Mouse (Mus musculus) forebrain, embryonic 16.5 days (tissue): ENCODE measurements around the gene Pip5k1a. TPM values are rescaled to one million over a fixed set of nuclear protein-coding genes. Genes with fewer than 3 reads are reported as not detected.
A peak's percentile ranks its signal among the peaks of the same experiment; 100 is the strongest.
"Not testable (repeated sequence)": the region's sequence is repeated elsewhere in the genome, so short reads cannot be mapped to it uniquely, and the experiment has no call there.

ENCODE experiments used
- ATAC-seq: fragments of 200-750 bp; cut with Nextera tagmentation; 2 replicates; pipeline ENCODE4 v1.8.0; 2017; ENCODE audit warnings: mild to moderate bottlenecking, moderate library complexity
- H3K27ac ChIP-seq: fragments of 300-500 bp; sonication (generic); 2 replicates; pipeline ENCODE4 v1.5.1; 2014; ENCODE audit warnings: low read length, control low read depth
- H3K27me3 ChIP-seq: fragments of 300-500 bp; sonication (generic); replicated peaks from 2 replicates; pipeline ENCODE4 v1.6.1; 2014; ENCODE audit warnings: low read length; ENCODE audit not compliant: control insufficient read depth, insufficient read depth
- H3K36me3 ChIP-seq: fragments of 300-500 bp; sonication (generic); 2 replicates; pipeline ENCODE4 v1.6.1; 2014; ENCODE audit not compliant: control insufficient read depth, insufficient read depth
- H3K4me1 ChIP-seq: fragments of 300-500 bp; sonication (generic); replicated peaks from 2 replicates; pipeline ENCODE4 v1.6.1; 2014; ENCODE audit warnings: low read length; ENCODE audit not compliant: control insufficient read depth, insufficient read depth
- H3K4me2 ChIP-seq: fragments of 300-500 bp; sonication (generic); 2 replicates; pipeline ENCODE4 v1.6.1; 2014; ENCODE audit warnings: mild to moderate bottlenecking, low read length, control low read depth
- H3K4me3 ChIP-seq: fragments of 300-500 bp; sonication (generic); replicated peaks from 2 replicates; pipeline ENCODE4 v1.5.1; 2014; ENCODE audit warnings: mild to moderate bottlenecking, low read length, control low read depth
- H3K9ac ChIP-seq: fragments of 300-500 bp; sonication (generic); replicated peaks from 2 replicates; pipeline ENCODE4 v1.6.1; 2014; ENCODE audit warnings: low read depth, low read length, control low read depth
- H3K9me3 ChIP-seq: fragments of 300-500 bp; sonication (generic); 2 replicates; pipeline ENCODE4 v1.6.1; 2016; ENCODE audit warnings: low read length; ENCODE audit not compliant: control insufficient read depth
- WGBS: fragments of 180-500 bp; shearing (Covaris S2); extraction: QIAGEN DNeasy Blood & Tissue Kit; methylation state at CpG from one replicate; pipeline ENCODE4 v1.1.7; 2014; 5-methylcytosine and 5-hydroxymethylcytosine counted together
- polyA plus RNA-seq: library from polyadenylated mRNA; unstranded; fragments of >200 nt; fragmentation: Nextera tagmentation; extraction: Ambion mirVana; gene quantifications from 2 replicates; pipeline ENCODE4 v1.2.1, GENCODE M21; 2015

Pip5k1a gene
- polyA plus RNA-seq, 1 experiment from 2014 or later = 21.7 TPM

- no peak for ATAC-seq
- H3K4me2 ChIP-seq = no peak overlapping the region
- H3K4me3 ChIP-seq = no peak overlapping the region
- 99% methylated on average over 3 of the region's 3 CpGs for WGBS
- H3K9me3 ChIP-seq = no peaks in the 10 kb centered on the region
- peaks cover 19% of the 10 kb centered on the region for H3K4me1 ChIP-seq
- H3K27me3 ChIP-seq = no peaks in the 10 kb centered on the region
- H3K27ac ChIP-seq = no peak overlapping the region
- H3K36me3 ChIP-seq = peaks cover 9% of the 10 kb centered on the region
- no peak overlapping the region for H3K9ac ChIP-seq
Measured at GRCm38 (mm10) chr3:95136336-95136735, 29.6 kb upstream of the Pip5k1a start.

GRCm38 (mm10) chr3:95135433-95136052 lies 28.8 kb upstream of the Pip5k1a start:
- H3K4me2 ChIP-seq = peak overlapping the region; percentile 62
- H3K9ac ChIP-seq = no peak overlapping the region
- no peak overlapping the region for H3K27ac ChIP-seq
- ATAC-seq = no peak
- 91% methylated on average over 7 of the region's 7 CpGs for WGBS
- no peaks in the 10 kb centered on the region for H3K27me3 ChIP-seq
- peaks cover 19% of the 10 kb centered on the region for H3K4me1 ChIP-seq
- H3K36me3 ChIP-seq = peaks cover 8% of the 10 kb centered on the region
- no peaks in the 10 kb centered on the region for H3K9me3 ChIP-seq
- no peak overlapping the region for H3K4me3 ChIP-seq

- Histone ChIP-seq H3K4me1 (peaks cover 19% of the 10 kb centered on the region), H3K27me3 (no peaks in the 10 kb centered on the region), H3K9me3 (no peaks in the 10 kb centered on the region), H3K4me2 (peak overlapping the region; percentile 62), H3K9ac (peak overlapping the region; percentile 39; the same call in 1 of the 2 replicates), H3K36me3 (0 out of 2 replicates have a peak, but pooled peaks cover 4% of the 10 kb centered on the region), H3K27ac (no peak overlapping the region), H3K4me3 (peak overlapping the region; percentile 37)
- no peak for ATAC-seq
- WGBS = 28% methylated on average over 6 of the region's 6 CpGs
Measured at GRCm38 (mm10) chr3:95135023-95135422, 28.3 kb upstream of the Pip5k1a start.

- H3K27ac ChIP-seq, H3K4me2 ChIP-seq, H3K9ac ChIP-seq, H3K36me3 ChIP-seq, H3K27me3 ChIP-seq, H3K9me3 ChIP-seq: not testable (repeated sequence)
- peak overlapping the region; percentile 79 for H3K4me3 ChIP-seq
- peaks cover 19% of the 10 kb centered on the region for H3K4me1 ChIP-seq
- WGBS = no CpG with 5 or more reads among the region's 12 CpGs
- ATAC-seq = peak; percentile 68
Measured at GRCm38 (mm10) chr3:95134133-95134532, 27.4 kb upstream of the Pip5k1a start.

- H3K4me3 ChIP-seq = peak within 1 kb of the TSS; percentile 79
- peak within 1 kb of the TSS; percentile 97 for H3K4me2 ChIP-seq
- H3K9ac ChIP-seq = peak within 1 kb of the TSS; percentile 70
- H3K27me3 ChIP-seq = no peaks in the 10 kb centered on the region
- peak within 1 kb of the TSS; percentile 79 for H3K27ac ChIP-seq
- H3K4me1 ChIP-seq = peaks cover 19% of the 10 kb centered on the region
- H3K9me3 ChIP-seq = no peaks in the 10 kb centered on the region
- under 1% methylated on average over 20 of the region's 20 CpGs for WGBS
- ATAC-seq = peak; percentile 98
- H3K36me3 ChIP-seq = no peaks in the 10 kb centered on the region
Measured at GRCm38 (mm10) chr3:95133680-95134101, 27.0 kb upstream of the Pip5k1a start, which contains the start of the genes Scnm1 and Lysmd1. TSS of gene Scnm1 (minus strand) at chr3:95134011. TSS of gene Lysmd1 (plus strand) at chr3:95134088.

GRCm38 (mm10) chr3:95133176-95133575 lies 26.4 kb upstream of the Pip5k1a start:
- peaks cover 19% of the 10 kb centered on the region for H3K4me1 ChIP-seq
- no peak for ATAC-seq

GRCm38 (mm10) chr3:95132389-95132788 lies 25.7 kb upstream of the Pip5k1a start:
- H3K27ac ChIP-seq, H3K4me2 ChIP-seq, H3K9me3 ChIP-seq, H3K27me3 ChIP-seq, H3K36me3 ChIP-seq, H3K4me3 ChIP-seq, ATAC-seq, H3K9ac ChIP-seq: not testable (repeated sequence)
- WGBS = 85% methylated on average over 2 of the region's 2 CpGs
- H3K4me1 ChIP-seq = peaks cover 19% of the 10 kb centered on the region

More at GRCm38 (mm10) chr3:95133176-95133575, 26.4 kb upstream of the Pip5k1a start:
- WGBS = 58% methylated on average over 11 of the region's 11 CpGs
- Histone ChIP-seq H3K36me3 (no peaks in the 10 kb centered on the region), H3K27ac (no peak overlapping the region), H3K9ac (peak overlapping the region; percentile 70), H3K9me3 (no peaks in the 10 kb centered on the region), H3K27me3 (no peaks in the 10 kb centered on the region), H3K4me3 (peak overlapping the region; percentile 79), H3K4me2 (peak overlapping the region; percentile 97)

- H3K9me3 ChIP-seq = no peaks in the 10 kb centered on the region
- H3K9ac ChIP-seq = no peak overlapping the region
- 89% methylated on average over 5 of the region's 5 CpGs for WGBS
- H3K4me1 ChIP-seq = peaks cover 14% of the 10 kb centered on the region
- no peak overlapping the region for H3K4me3 ChIP-seq
- no peak for ATAC-seq
- H3K27ac ChIP-seq = no peak overlapping the region
- H3K4me2 ChIP-seq = no peak overlapping the region
- H3K27me3 ChIP-seq = no peaks in the 10 kb centered on the region
- H3K36me3 ChIP-seq = no peaks in the 10 kb centered on the region
Measured at GRCm38 (mm10) chr3:95130081-95130480, 23.4 kb upstream of the Pip5k1a start.

- H3K9me3 ChIP-seq = no peaks in the 10 kb centered on the region
- no peak overlapping the region for H3K9ac ChIP-seq
- H3K27me3 ChIP-seq = no peaks in the 10 kb centered on the region
- no peak overlapping the region for H3K27ac ChIP-seq
- H3K4me3 ChIP-seq = no peak overlapping the region
- no peak overlapping the region for H3K4me2 ChIP-seq
- H3K36me3 ChIP-seq = no peaks in the 10 kb centered on the region
- H3K4me1 ChIP-seq = peaks cover 18% of the 10 kb centered on the region
- 53% methylated on average over 6 of the region's 6 CpGs for WGBS
- ATAC-seq = no peak
Measured at GRCm38 (mm10) chr3:95129226-95129651, 22.5 kb upstream of the Pip5k1a start.
